Mouse (Mus musculus) large intestine, adult 2 months (tissue): ENCODE data around the gene 2610301B20Rik. TPM values are rescaled to one million over a fixed set of nuclear protein-coding genes. Genes with fewer than 3 reads are reported as not detected.
"Not testable (repeated sequence)": the region's sequence is repeated elsewhere in the genome, so short reads cannot be mapped to it uniquely, and the experiment has no call there.

Source experiments
- DNase-seq: peaks from one replicate; pipeline ENCODE4 v3.0.0-alpha.2; 2012; ENCODE audit warnings: low read depth, low spot score
- WGBS: fragments of 180-500 bp; shearing (Covaris S2); methylation state at CpG from one replicate; pipeline ENCODE4 v1.1.7; 2018; 5-methylcytosine and 5-hydroxymethylcytosine counted together
- polyA plus RNA-seq: library from polyadenylated mRNA; depleted of rRNA; stranded (reverse); fragments of >200 nt; gene quantifications from 2 replicates; pipeline ENCODE4 v1.2.3, GENCODE M21; 2012; rRNA removed

2610301B20Rik gene
- 2.5 and 2.8 TPM in 2 replicates for polyA plus RNA-seq

GRCm38 (mm10) chr4:10873920-10874665, at the start of gene 2610301B20Rik:
2610301B20Rik (plus strand) TSS chr4:10874498.
- under 1% methylated on average over 68 of the region's 68 CpGs for WGBS

DNA sequence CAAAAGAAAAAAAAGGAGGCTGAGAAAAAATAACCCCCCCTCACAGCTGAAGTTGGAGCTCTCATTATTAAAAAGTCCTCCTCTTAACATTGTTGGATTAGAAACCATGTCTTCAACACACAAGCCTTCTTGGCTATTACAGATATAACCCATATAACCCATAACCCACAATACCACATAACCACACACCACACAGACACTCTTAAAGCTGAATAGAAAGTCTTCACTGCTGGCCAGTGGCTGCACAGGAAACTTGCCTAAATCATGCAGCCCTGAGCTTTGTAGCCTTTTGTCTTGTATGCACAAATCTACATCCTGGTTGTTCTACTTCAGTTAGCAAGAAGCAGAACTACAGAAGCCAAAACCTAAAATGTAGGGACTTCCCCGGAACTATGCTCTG, 41.0 kb upstream of the 2610301B20Rik start:
- DNase-seq = no peak
- WGBS = 95% methylated on average over 1 of the region's 1 CpGs

More at GRCm38 (mm10) chr4:10873920-10874665, at the start of gene 2610301B20Rik:
- DNase-seq = peak; percentile 60

GRCm38 (mm10) chr4:10835252-10836051, 38.8 kb upstream of the 2610301B20Rik start:
- no peak for DNase-seq
- WGBS = 79% methylated on average over 6 of the region's 6 CpGs

DNA sequence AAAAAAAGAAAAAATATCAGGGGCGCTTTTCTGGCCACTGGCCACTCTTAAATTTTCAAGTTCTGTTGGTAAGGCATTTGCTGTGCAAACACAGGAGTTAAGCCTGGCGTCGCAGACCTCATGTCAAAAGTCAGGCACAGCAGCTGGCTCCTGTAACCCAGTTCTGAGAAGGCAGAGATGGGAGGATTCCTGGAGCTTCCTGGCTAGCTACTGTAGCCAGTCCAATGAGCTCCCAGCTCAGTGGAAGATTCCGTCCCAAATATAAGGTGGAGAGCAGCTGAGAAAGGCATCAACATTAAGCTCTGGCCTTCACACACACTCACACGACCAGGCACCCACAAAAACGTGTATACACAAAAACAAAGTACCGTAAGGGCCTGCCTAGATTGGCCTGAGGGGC, 28.4 kb upstream of the 2610301B20Rik start:
- 60% methylated on average over 7 of the region's 7 CpGs for WGBS
- DNase-seq = no peak

DNA sequence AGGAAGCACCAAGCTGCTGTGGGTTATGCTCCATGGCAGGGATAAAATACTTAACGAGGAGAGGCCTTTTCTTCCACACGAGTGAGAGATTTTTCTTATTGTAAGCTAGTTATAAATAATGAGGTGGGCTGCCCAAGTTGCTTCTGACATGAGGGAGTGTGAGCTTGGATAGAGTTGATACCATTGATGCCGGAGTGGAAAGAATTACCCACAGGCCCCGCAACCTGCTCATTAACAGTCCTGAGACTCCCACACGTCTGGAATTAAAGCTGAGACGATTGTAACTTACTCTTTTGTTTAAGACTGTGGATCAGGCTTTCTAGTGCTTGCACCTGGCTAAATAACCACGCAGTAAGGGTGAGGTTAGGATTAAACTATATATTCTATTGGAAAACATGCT, 24.5 kb upstream of the 2610301B20Rik start:
- DNase-seq = no peak
- 70% methylated on average over 7 of the region's 7 CpGs for WGBS

- WGBS = 59% methylated on average over 5 of the region's 5 CpGs
- DNase-seq = no peak
These were observed 23.3 kb upstream of the 2610301B20Rik start for GRCm38 (mm10) chr4:10851013-10851412.

- no peak for DNase-seq
These were observed 15.1 kb upstream of the 2610301B20Rik start for GRCm38 (mm10) chr4:10859174-10859573.

DNA sequence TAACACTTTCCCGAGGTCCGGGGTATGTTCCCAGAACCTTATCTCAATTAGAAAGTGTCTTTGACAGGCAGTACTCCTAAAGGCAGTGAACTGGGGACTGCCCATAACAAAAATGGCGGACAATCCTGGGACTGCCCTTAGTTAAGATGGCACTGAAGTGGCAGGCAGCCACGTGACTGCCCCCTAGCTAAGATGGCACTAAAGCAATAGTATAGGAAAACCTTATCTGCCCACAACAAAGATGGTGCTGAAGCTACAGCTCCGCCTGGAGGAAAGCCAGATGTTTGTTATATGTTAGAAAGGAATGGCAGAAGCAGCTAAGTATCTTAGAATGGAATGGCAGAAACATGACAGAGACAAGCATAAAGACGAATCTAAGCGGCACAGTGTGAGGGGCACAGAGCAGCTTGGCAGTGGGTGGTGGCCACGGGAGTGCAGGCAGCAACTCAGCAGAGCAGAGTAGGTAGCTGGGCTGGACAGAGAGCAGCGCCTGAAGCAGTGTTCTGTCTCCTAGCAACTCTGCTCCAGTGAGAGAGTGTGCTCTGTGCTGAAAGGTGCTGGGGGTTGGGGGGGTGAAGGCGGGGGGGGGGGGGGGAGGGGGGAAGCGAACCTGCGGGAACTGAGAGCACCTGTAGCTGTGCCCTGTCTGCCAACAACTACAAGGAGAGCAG, 14.3 kb upstream of the 2610301B20Rik start:
- 50% methylated on average over 11 of the region's 12 CpGs for WGBS
- no peak for DNase-seq

- 51% methylated on average over 3 of the region's 3 CpGs for WGBS
- DNase-seq = no peak
These were observed 13.5 kb upstream of the 2610301B20Rik start for GRCm38 (mm10) chr4:10860825-10861224.

GRCm38 (mm10) chr4:10862882-10863281, 11.4 kb upstream of the 2610301B20Rik start:
- not testable (repeated sequence) for DNase-seq
- 87% methylated on average over 2 of the region's 2 CpGs for WGBS

DNA sequence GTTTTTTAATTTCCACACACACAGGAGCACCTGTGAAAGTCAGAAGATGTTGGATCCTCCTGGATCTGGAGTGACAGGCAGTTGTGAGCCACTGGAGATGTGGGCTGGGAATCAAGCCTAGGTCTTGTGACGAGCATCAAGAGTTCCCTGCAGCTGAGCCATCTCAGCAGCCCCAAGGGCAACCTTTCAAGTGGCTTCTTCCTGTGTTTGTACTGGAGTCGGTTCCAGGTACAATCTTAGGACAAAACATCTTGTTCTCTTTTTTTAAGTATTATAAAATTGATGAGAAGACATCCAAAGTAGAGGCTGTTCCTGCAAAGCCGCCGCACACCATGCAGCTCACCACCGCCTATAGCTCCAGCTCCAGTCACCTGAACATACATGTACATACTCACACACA, 2.1 kb upstream of the 2610301B20Rik start:
- no peak for DNase-seq
- WGBS = 75% methylated on average over 5 of the region's 5 CpGs

GRCm38 (mm10) chr4:10872685-10873539, 1.4 kb upstream of the 2610301B20Rik start:
- WGBS = 33% methylated on average over 16 of the region's 16 CpGs
- no peak for DNase-seq

DNA sequence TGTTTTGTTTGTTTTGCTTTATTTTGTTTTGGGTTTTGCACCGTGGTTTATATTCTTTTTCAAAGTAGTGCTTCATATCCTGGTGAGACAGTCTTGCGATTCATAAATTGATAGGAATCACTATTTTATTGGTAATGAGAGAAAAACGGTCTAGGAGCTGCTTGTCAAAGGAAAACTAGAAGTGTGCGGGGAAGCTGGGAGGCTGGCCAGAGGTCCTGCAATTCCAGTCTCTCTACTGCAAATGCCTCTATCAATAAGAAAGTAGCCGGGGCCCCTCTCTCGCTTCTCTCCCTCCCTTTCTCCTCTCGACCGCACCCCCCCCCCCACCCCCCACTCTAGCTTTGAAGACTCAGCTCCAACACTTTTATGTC, 764 bp upstream of the 2610301B20Rik start:
- DNase-seq = no peak
- whole genome bisulfite sequencing = 5% methylated on average over 7 of the region's 8 CpGs

DNA sequence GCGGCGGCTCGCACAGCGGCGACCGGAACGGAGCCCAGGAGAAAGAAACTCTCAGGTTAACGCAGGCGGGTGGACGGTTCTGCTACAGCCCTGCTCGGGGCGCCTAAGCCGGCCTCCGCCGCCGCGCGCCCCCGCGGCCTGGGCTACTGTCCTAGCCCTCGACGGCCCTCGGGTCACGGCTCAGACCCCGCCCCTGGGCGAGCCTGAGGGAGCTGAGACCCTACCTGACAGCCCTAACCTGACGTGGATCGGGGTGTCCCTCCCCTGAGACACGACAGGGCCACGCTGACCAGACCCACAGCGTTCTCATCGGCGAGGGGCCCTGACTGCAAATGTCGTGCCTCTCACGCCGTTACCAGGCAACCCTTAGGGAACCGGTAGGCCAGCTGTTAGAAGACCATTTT, 422 bp downstream of the 2610301B20Rik start:
- peak; percentile 16 for DNase-seq
- under 1% methylated on average over 33 of the region's 37 CpGs for whole genome bisulfite sequencing

- peak; percentile 22 for DNase-seq
These were observed 1.1 kb downstream of the 2610301B20Rik start for GRCm38 (mm10) chr4:10875407-10875806.

DNA sequence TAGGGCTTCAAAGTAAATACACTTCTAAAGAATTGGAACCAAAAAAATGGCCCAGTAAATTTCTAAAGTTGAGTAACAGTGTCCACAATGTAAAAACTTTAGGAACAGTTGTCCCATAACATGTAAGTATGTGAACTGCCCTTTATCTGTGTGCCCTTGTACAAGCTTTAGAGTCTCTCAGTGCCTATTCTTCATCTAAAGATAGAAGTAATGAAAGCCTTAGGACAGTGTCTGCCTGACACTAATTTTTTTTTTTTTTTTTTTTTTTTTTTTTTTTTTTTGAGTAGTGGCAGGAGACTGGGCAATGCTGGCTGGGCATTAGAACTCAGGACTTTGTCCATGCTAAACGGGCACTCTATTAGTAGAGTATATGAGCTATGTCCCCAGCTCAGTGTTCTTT, 2.8 kb downstream of the 2610301B20Rik start:
- no peak for DNase-seq
- WGBS = 97% methylated on average over 1 of the region's 1 CpGs

DNA sequence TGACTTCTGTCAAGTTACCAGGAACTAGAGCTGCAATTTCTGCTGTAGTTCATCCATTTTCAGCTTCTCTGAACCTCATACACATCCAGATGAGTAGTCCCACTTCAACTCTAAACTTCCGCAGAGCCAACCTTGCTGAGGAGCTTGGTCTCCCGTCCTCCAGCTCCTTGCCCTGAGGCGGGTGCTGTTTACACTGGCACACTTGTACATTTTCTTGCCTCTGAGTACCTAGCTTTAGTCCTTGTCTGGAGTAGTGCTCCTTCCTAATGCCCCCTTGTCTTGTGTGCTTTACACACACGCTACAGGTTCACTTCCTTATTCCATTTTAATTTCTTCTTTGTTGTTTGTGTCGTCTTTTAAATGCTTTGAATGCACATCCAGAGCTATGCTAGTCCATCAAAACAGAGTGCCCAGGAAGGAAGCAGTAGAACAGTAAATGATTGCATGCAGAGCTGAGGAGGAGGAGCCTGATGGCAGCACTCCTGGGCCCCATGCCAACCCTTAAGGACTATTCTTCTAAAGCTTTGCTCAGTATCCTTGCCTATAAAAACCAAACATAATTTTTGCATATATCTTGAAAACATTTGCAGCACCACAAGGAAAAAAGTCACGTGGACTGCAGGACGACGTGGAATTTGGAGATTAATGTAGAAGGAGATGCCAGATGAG, 9.6 kb downstream of the 2610301B20Rik start:
- no peak for DNase-seq
- WGBS = 81% methylated on average over 8 of the region's 8 CpGs

GRCm38 (mm10) chr4:10888835-10889234, 14.5 kb downstream of the 2610301B20Rik start:
- WGBS = 97% methylated on average over 10 of the region's 10 CpGs
- DNase-seq = no peak

- 81% methylated on average over 4 of the region's 4 CpGs for WGBS
- DNase-seq = no peak
These were observed 22.0 kb downstream of the 2610301B20Rik start for GRCm38 (mm10) chr4:10896262-10896661.
